Mouse (Mus musculus) heart, postnatal 0 days (tissue): ENCODE measurements around the gene Olig2. TPM values are rescaled to one million over a fixed set of nuclear protein-coding genes. Genes with fewer than 3 reads are reported as not detected.

Experiments
- ATAC-seq: fragments of 200-750 bp; cut with Nextera tagmentation; 2 replicates; pipeline ENCODE4 v1.8.0; 2017; ENCODE audit warnings: low read depth, moderate number of reproducible peaks, moderate library complexity; ENCODE audit not compliant: insufficient read depth
- DNase-seq: peaks from one replicate; pipeline ENCODE4 v3.0.0-alpha.2; 2016; ENCODE audit warnings: low spot score
- H3K27ac ChIP-seq: fragments of 300-500 bp; sonication (generic); 2 replicates; pipeline ENCODE4 v1.5.1; 2014; ENCODE audit warnings: low read depth, mild to moderate bottlenecking
- H3K27me3 ChIP-seq: fragments of 300-500 bp; sonication (generic); 2 replicates; pipeline ENCODE4 v1.6.1; 2014; ENCODE audit warnings: low read length, mixed read lengths; ENCODE audit not compliant: control insufficient read depth, insufficient read depth
- H3K36me3 ChIP-seq: fragments of 300-500 bp; sonication (generic); replicated peaks from 2 replicates; pipeline ENCODE4 v1.6.1; 2014; ENCODE audit warnings: low read length, mixed read lengths; ENCODE audit not compliant: control insufficient read depth, insufficient read depth
- H3K4me1 ChIP-seq: fragments of 300-500 bp; sonication (generic); 2 replicates; pipeline ENCODE4 v1.6.1; 2014; ENCODE audit warnings: antibody characterized with exemption; ENCODE audit not compliant: control insufficient read depth, insufficient read depth
- H3K4me2 ChIP-seq: fragments of 300-500 bp; sonication (generic); 2 replicates; pipeline ENCODE4 v1.6.1; 2014; ENCODE audit warnings: low read depth, mild to moderate bottlenecking, low read length, moderate library complexity
- H3K4me3 ChIP-seq: fragments of 300-500 bp; sonication (generic); 2 replicates; pipeline ENCODE4 v1.5.1; 2014; ENCODE audit warnings: low read depth, low read length
- H3K9ac ChIP-seq: fragments of 300-500 bp; sonication (generic); replicated peaks from 2 replicates; pipeline ENCODE4 v1.6.1; 2014; ENCODE audit warnings: low read depth, low read length, mixed read lengths
- H3K9me3 ChIP-seq: fragments of 300-500 bp; sonication (generic); replicated peaks from 2 replicates; pipeline ENCODE4 v1.6.1; 2016; ENCODE audit warnings: low read length; ENCODE audit not compliant: control insufficient read depth
- CTCF ChIP-seq: IDR thresholded peaks from 2 replicates; pipeline ENCODE4 v1.5.1; 2016; ENCODE audit warnings: antibody characterized with exemption, control low read depth, low read depth
- EP300 ChIP-seq: IDR thresholded peaks from 2 replicates; pipeline ENCODE4 v1.6.1; 2016; ENCODE audit warnings: antibody characterized with exemption, low read depth
- WGBS: fragments of 180-500 bp; shearing (Covaris S2); extraction: QIAGEN DNeasy Blood & Tissue Kit; methylation state at CpG from one replicate; pipeline ENCODE4 v1.1.7; 2014; 5-methylcytosine and 5-hydroxymethylcytosine counted together
- polyA plus RNA-seq: library from polyadenylated mRNA; unstranded; fragments of >200 nt; fragmentation: Nextera tagmentation; extraction: Ambion mirVana; gene quantifications from 2 replicates; pipeline ENCODE4 v1.2.1, GENCODE M21; 2015
- total RNA-seq: library from RNA; depleted of rRNA; stranded (reverse); fragments of >200 nt; gene quantifications from 2 replicates; pipeline ENCODE4 v1.2.3, GENCODE M21; 2014; ENCODE audit warnings: low replicate concordance

Gene Olig2
- total and polyA plus RNA-seq, 2 experiments from 2014 or later: 0.46 TPM; not detected in 1

DNA sequence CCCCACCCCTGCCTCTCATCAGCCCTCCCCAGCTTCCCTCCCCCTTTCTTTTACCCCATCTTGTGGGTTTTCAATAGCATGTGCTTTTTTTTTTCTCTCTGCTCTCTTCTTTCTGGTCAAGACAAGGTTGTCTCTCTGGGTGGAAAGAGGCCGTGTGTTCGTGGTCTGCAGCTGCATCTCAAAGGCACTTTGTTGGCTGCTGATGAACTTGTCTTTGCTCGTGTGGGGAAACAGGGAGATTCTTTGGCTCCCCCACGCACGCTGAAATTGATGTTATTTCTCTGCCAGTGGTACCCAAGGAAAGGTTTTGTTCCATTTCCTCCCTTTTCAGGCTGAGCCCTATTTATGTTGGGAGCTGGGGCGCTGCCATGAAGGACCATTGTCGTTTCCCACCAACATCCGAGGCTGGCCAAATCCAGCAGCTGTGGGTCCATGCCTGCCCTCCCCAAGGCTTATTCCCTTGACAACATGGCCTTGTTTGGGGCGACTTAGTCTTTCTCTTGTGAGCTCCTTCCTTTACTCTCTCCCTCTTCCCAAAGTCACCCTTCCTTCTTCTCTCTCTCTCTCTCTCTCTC is 33.5 kb upstream of the Olig2 start:
- WGBS: 73% methylated on average over 9 of the region's 9 CpGs
- no peaks in the 10 kb centered on the region for H3K4me1 ChIP-seq

DNA sequence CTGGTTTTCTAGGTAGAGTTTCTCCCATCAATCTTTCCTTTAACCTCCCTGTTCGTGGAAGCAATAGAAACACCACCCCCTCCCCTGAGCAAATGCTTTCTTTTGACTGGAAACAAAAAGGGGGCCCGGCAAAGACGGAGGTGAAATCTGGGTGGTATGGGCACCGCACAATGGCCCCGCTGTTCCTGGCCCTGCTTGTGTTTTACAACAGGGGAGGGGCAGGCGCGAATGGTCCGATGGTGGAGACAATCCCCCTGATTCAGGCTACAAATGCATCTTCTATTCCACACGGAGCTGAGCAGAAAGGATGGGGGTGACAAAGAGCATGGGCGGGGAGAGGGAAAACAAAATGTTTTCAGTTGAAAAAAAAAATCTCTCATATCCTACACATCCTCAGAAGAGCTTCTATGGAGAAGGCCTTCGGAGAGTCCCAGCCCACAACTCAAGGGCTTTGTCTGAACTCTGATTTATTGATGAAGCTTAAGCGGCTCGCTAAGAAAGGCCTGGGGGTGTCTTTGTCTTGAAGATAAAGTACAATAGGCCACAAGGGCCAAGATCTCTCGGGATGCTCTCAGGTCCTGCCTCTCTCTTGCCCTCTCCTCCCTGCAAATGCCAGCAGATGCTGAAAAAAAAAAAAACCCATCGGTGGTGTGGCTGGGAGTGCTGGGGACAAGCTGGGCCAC is 32.4 kb upstream of the Olig2 start:
- 0 out of 2 replicates have a peak, but pooled peaks cover 4% of the 10 kb centered on the region for H3K9me3 ChIP-seq
- no peak overlapping the region for H3K4me2 ChIP-seq
- TF ChIP-seq EP300: no peak
- TF ChIP-seq CTCF: no peak
- no peak overlapping the region for H3K27ac ChIP-seq
- H3K36me3 ChIP-seq: no peaks in the 10 kb centered on the region
- 0 out of 2 replicates have a peak, but pooled peaks cover 3% of the 10 kb centered on the region for H3K27me3 ChIP-seq
- 71% methylated on average over 15 of the region's 15 CpGs for WGBS
- H3K4me3 ChIP-seq: no peak overlapping the region
- ATAC-seq (no peak), DNase-seq (no peak)
- H3K9ac ChIP-seq: no peak overlapping the region
- H3K4me1 ChIP-seq: no peaks in the 10 kb centered on the region

More for the DNA sequence above, 33.5 kb upstream of the Olig2 start:
- Histone ChIP-seq H3K9ac (no peak overlapping the region), H3K27ac (no peak overlapping the region), H3K4me3 (no peak overlapping the region), H3K4me2 (no peak overlapping the region), H3K27me3 (0 out of 2 replicates have a peak, but pooled peaks cover 3% of the 10 kb centered on the region), H3K9me3 (0 out of 2 replicates have a peak, but pooled peaks cover under 1% of the 10 kb centered on the region), H3K36me3 (no peaks in the 10 kb centered on the region)
- TF ChIP-seq EP300: no peak
- no peak for TF ChIP-seq CTCF
- ATAC-seq (no peak), DNase-seq (no peak)

DNA sequence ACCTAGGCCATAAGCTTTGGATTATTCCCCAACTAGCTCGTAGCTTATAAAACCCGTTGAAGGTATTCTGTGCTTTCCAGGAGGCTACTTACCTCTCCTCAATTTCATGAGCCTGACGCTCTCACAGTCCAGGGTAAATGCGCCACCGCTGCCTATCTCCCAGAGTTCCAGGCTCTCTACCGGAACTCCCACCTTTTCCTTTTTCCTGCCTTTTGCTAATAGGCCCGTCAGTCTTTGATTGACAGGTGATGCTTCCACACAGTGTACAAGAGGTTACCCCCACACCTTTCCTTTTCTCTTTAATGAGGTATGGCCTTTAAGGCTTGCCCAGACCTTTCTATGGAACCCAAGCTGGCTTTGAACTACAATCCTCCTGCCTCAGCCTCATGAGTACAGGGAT is 25.4 kb upstream of the Olig2 start:
- no peak for DNase-seq

DNA sequence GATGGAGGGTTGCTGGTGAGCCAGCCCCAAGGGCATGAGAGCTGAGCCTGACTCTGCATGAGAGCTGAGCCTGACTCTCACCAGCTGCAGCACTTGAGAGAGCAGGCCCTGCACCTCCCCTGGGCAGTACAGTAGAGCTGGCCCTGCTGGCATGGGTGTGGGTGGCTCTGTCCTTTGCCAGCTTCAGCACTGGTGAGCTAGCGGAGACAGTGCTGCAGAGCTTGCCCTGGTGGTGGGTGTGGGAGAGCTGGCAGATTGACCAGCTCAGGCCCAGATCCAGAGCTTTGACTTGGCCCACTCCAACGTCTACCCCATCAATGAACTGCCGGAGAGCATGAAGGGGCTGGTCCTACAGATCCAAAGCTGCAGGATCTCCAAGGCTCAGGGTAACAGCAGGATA is 22.3 kb upstream of the Olig2 start:
- H3K27ac ChIP-seq: no peak overlapping the region
- no peaks in the 10 kb centered on the region for H3K27me3 ChIP-seq
- no peak overlapping the region for H3K4me2 ChIP-seq
- ATAC-seq: no peak
- DNase-seq: no peak
- no peaks in the 10 kb centered on the region for H3K9me3 ChIP-seq
- TF ChIP-seq EP300 (no peak), CTCF (no peak)
- WGBS: 80% methylated on average over 3 of the region's 3 CpGs
- H3K9ac ChIP-seq: no peak overlapping the region
- H3K4me3 ChIP-seq: no peak overlapping the region
- H3K36me3 ChIP-seq: no peaks in the 10 kb centered on the region
- no peaks in the 10 kb centered on the region for H3K4me1 ChIP-seq

More for the DNA sequence above, 25.4 kb upstream of the Olig2 start:
- Histone ChIP-seq H3K9me3 (0 out of 2 replicates have a peak, but pooled peaks cover 4% of the 10 kb centered on the region), H3K36me3 (no peaks in the 10 kb centered on the region), H3K4me2 (no peak overlapping the region), H3K4me1 (no peaks in the 10 kb centered on the region), H3K9ac (no peak overlapping the region), H3K27me3 (no peaks in the 10 kb centered on the region), H3K27ac (no peak overlapping the region), H3K4me3 (no peak overlapping the region)
- no peak for TF ChIP-seq CTCF
- TF ChIP-seq EP300: no peak
- no peak for ATAC-seq
- WGBS: 84% methylated on average over 7 of the region's 7 CpGs

DNA sequence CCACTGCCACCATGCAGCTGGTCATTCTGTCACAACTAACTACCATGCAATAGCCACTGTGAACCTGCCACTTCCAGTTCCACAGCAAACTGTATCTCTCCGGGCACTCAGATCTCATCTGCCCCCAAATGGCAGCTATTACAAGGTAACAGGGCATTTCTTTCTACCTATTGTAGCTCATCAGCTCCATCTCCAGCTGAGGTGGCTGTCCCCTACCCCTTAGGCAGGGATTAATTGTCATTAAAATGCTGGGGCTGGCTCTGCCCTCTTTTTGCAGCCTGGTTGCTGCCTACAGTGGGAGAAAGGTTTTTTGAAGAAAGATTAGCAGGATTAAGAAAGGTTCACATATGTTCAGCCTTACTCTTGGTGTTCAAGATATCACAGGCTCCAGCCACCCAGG is 18.9 kb upstream of the Olig2 start:
- Histone ChIP-seq H3K9ac (no peak overlapping the region), H3K27ac (no peak overlapping the region), H3K4me3 (no peak overlapping the region), H3K4me2 (no peak overlapping the region), H3K36me3 (no peaks in the 10 kb centered on the region), H3K9me3 (no peaks in the 10 kb centered on the region), H3K27me3 (0 out of 2 replicates have a peak, but pooled peaks cover 10% of the 10 kb centered on the region), H3K4me1 (no peaks in the 10 kb centered on the region)
- TF ChIP-seq CTCF (no peak), EP300 (no peak)
- ATAC-seq (no peak), DNase-seq (no peak)
- WGBS: 77% methylated on average over 1 of the region's 1 CpGs
